Mouse (Mus musculus) lung, adult 2 months (tissue): ENCODE results near the gene Trit1. TPM values are rescaled to one million over a fixed set of nuclear protein-coding genes. Genes with fewer than 3 reads are reported as not detected.

Experiments
- DNase-seq: peaks from one replicate; pipeline ENCODE4 v3.0.0; 2022
- H3K4me1 ChIP-seq: fragments of 200-500 bp; 2 replicates; pipeline ENCODE4 v1.6.1; 2011; ENCODE audit warnings: low read length; ENCODE audit not compliant: control insufficient read depth, insufficient read depth
- H3K4me3 ChIP-seq: fragments of 200-500 bp; replicated peaks from 2 replicates; pipeline ENCODE3; 2011; ENCODE audit warnings: low read depth, mild to moderate bottlenecking, control low read depth, low read length; ENCODE audit errors: extremely low read depth
- CTCF ChIP-seq: fragments of 200-500 bp; IDR thresholded peaks from 2 replicates; pipeline ENCODE4 v1.5.1; 2011; ENCODE audit warnings: mild to moderate bottlenecking, low read length, control low read depth; ENCODE audit not compliant: insufficient read depth
- POLR2A ChIP-seq: fragments of 200-500 bp; IDR thresholded peaks from 2 replicates; pipeline ENCODE4 v1.6.1; 2011; ENCODE audit warnings: low read depth, mild to moderate bottlenecking, control low read depth, low read length, borderline replicate concordance; ENCODE audit errors: extremely low read depth
- WGBS: fragments of 180-500 bp; shearing (Covaris S2); methylation state at CpG from one replicate; pipeline ENCODE4 v1.1.7; 2018; 5-methylcytosine and 5-hydroxymethylcytosine counted together
- polyA plus RNA-seq: library from polyadenylated mRNA; depleted of rRNA; stranded (reverse); fragments of >200 nt; gene quantifications from 2 replicates; pipeline ENCODE4 v1.2.3, GENCODE M21; 2012

Trit1 gene
- polyA plus RNA-seq, 1 experiment = 4.5 TPM

GRCm38 (mm10) chr4:123057957-123058356, 41.6 kb downstream of the Trit1 start:
- Histone ChIP-seq H3K4me1 (no peaks in the 10 kb centered on the region; the same call in 1 of the 2 replicates), H3K4me3 (no peak overlapping the region)
- DNase-seq = no peak
- 54% methylated on average over 1 of the region's 1 CpGs for WGBS
- TF ChIP-seq CTCF (no peak), POLR2A (no peak)

DNA sequence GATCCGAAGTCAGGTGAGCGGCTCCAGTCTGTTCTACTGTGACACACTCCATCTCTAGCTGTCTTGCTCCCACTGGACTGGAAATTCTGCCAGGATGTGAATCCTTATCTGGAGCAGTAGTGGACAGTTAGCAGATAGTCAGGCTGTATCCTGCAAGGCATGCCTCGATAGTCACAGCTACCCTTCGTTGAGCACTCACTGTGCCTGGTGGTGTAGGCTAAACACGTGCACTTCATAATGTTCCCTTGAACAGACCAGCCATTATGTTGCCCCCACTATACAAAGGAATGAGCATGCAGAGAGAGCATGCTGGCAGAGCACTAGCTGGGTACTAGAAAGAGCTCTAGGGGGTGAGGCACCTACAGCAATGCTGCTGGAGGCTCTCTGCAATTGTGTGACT, 45.3 kb downstream of the Trit1 start:
- no peaks in the 10 kb centered on the region; the same call in 1 of the 2 replicates for H3K4me1 ChIP-seq
- no peak overlapping the region for H3K4me3 ChIP-seq
- no peak for TF ChIP-seq CTCF
- TF ChIP-seq POLR2A = no peak
- DNase-seq = no peak
- 72% methylated on average over 5 of the region's 5 CpGs for WGBS

DNA sequence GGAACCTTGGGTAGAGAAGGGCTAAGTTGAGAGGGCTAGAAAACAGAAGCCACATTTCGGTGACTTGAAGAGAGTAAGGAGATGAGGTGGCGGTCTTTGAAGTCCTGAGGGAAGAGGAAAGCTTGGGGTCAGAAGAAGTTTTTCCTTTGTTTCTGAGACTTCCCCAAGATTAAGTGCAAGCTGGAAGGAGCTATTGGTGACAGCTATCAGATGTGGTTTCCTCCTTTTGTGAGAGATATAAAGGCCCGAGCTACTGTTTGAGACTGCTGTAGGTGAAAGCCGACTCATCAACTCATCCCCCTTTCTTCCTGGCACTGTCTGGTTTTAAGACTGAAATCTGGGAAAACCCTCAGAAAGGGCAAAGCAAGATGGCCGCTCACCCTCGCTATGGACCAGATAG, 52.2 kb downstream of the Trit1 start:
- no peak for DNase-seq
- H3K4me3 ChIP-seq = no peak overlapping the region
- 62% methylated on average over 6 of the region's 6 CpGs for WGBS
- no peaks in the 10 kb centered on the region for H3K4me1 ChIP-seq
- TF ChIP-seq CTCF (no peak), POLR2A (no peak)

DNA sequence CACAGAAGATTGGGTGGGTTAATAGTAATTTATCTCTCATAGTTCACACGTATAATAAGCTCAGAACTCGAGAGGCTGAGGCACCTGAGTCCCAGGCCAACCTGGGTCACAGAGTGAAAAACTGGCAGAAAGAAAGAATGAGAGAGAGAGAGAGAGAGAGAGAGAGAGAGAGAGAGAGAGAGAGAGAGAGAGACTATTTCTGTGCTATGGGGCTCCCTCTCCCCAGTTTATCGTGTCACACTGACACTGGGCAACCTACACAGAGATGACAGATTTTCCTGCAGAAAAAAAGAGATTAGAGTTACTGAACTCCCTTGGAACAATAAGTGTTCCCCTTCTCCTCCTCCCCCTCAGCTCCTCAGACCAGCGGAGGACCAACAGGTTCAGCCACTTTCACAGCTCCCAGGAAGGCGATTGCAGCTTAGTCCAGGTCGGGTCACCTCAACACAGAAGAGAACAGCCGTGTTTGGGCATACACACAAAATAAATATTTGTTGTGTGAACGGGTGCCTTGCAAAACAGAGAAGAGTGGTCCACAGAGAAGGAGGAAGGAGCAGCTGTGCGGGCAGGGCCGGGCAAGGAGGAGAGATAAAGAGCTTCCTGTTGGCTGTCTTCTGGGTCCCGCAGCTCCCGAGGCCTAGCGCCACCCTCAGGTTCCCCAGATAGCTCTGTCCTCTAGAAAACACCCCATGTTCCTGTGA, 55.0 kb downstream of the Trit1 start:
- no peak overlapping the region for H3K4me3 ChIP-seq
- H3K4me1 ChIP-seq = no peaks in the 10 kb centered on the region
- 8% methylated on average over 13 of the region's 13 CpGs for WGBS
- TF ChIP-seq POLR2A (no peak), CTCF (peak; percentile 35)
- peak; percentile 50 for DNase-seq

GRCm38 (mm10) chr4:123076928-123077327, 60.5 kb downstream of the Trit1 start:
- no peak for TF ChIP-seq POLR2A
- TF ChIP-seq CTCF = no peak
- no peak for DNase-seq
- no peaks in the 10 kb centered on the region for H3K4me1 ChIP-seq
- no peak overlapping the region for H3K4me3 ChIP-seq
- WGBS = 56% methylated on average over 8 of the region's 8 CpGs

DNA sequence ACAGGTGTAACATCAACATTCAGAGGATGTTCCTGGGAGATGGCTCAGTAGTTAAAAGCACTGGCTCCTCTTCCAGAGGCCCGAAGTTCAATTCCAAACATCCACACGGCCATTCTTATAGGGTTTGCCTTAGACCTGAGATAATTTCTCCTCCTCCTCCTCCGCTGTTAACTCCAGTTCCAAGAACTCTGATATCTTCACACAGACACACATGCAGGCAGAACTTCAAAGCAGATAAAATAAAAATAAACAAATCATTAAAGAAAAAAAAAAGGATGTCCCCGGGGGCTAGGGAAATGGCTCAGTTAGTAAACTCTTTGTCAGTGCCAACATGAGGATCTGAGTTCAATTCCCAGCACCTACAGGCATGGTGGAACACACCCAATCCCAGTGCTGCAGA, 61.8 kb downstream of the Trit1 start:
- H3K4me3 ChIP-seq = no peak overlapping the region
- H3K4me1 ChIP-seq = no peaks in the 10 kb centered on the region
- TF ChIP-seq POLR2A (no peak), CTCF (no peak)
- DNase-seq = no peak
- 60% methylated on average over 4 of the region's 4 CpGs for WGBS

GRCm38 (mm10) chr4:123080791-123081190, 64.4 kb downstream of the Trit1 start:
- peak; percentile 67 for DNase-seq
- TF ChIP-seq POLR2A (no peak), CTCF (no peak)
- 35% methylated on average over 13 of the region's 13 CpGs for WGBS
- no peak overlapping the region for H3K4me3 ChIP-seq
- H3K4me1 ChIP-seq = no peaks in the 10 kb centered on the region

- peak; percentile 59 for DNase-seq
- TF ChIP-seq CTCF (peak; percentile 84), POLR2A (no peak)
- H3K4me1 ChIP-seq = no peaks in the 10 kb centered on the region
Observed at GRCm38 (mm10) chr4:123082283-123083163, 66.1 kb downstream of the Trit1 start.

GRCm38 (mm10) chr4:123083323-123083902, 67.0 kb downstream of the Trit1 start:
- H3K4me1 ChIP-seq = no peaks in the 10 kb centered on the region
- 51% methylated on average over 13 of the region's 13 CpGs for WGBS
- TF ChIP-seq CTCF (no peak), POLR2A (no peak)
- DNase-seq = no peak
- H3K4me3 ChIP-seq = no peak overlapping the region

More at GRCm38 (mm10) chr4:123082283-123083163, 66.1 kb downstream of the Trit1 start:
- WGBS = 75% methylated on average over 20 of the region's 20 CpGs
- H3K4me3 ChIP-seq = no peak overlapping the region

GRCm38 (mm10) chr4:123085290-123085689, 68.9 kb downstream of the Trit1 start:
- TF ChIP-seq POLR2A (no peak), CTCF (no peak)
- Histone ChIP-seq H3K4me1 (no peaks in the 10 kb centered on the region), H3K4me3 (no peak overlapping the region)
- no peak for DNase-seq
- WGBS = 81% methylated on average over 2 of the region's 2 CpGs
